Mouse (Mus musculus) neural tube, embryonic 15.5 days (tissue): ENCODE results near the gene Rps21. TPM values are rescaled to one million over a fixed set of nuclear protein-coding genes. Genes with fewer than 3 reads are reported as not detected.
A peak's percentile ranks its signal among the peaks of the same experiment; 100 is the strongest.

ENCODE experiments used
- ATAC-seq: fragments of 200-750 bp; cut with Nextera tagmentation; 2 replicates; pipeline ENCODE4 v1.8.0; 2017; ENCODE audit warnings: mild to moderate bottlenecking, moderate TSS enrichment, moderate library complexity; ENCODE audit not compliant: low FRiP score
- H3K27ac ChIP-seq: fragments of 300-500 bp; sonication (generic); replicated peaks from 2 replicates; pipeline ENCODE4 v1.5.1; 2015; ENCODE audit warnings: mild to moderate bottlenecking, inconsistent platforms
- H3K27me3 ChIP-seq: fragments of 300-500 bp; sonication (generic); replicated peaks from 2 replicates; pipeline ENCODE4 v1.6.1; 2015; ENCODE audit warnings: inconsistent platforms
- H3K36me3 ChIP-seq: fragments of 300-500 bp; sonication (generic); 2 replicates; pipeline ENCODE4 v1.6.1; 2015; ENCODE audit warnings: inconsistent platforms
- H3K4me1 ChIP-seq: fragments of 300-500 bp; sonication (generic); 2 replicates; pipeline ENCODE4 v1.6.1; 2015; ENCODE audit warnings: inconsistent platforms
- H3K4me2 ChIP-seq: fragments of 300-500 bp; sonication (generic); 2 replicates; pipeline ENCODE4 v1.6.1; 2015; ENCODE audit warnings: inconsistent platforms, mild to moderate bottlenecking, moderate library complexity
- H3K4me3 ChIP-seq: fragments of 300-500 bp; sonication (generic); replicated peaks from 2 replicates; pipeline ENCODE4 v1.5.1; 2015; ENCODE audit warnings: mild to moderate bottlenecking, inconsistent platforms
- H3K9ac ChIP-seq: fragments of 300-500 bp; sonication (generic); replicated peaks from 2 replicates; pipeline ENCODE4 v1.6.1; 2015; ENCODE audit warnings: mild to moderate bottlenecking, inconsistent platforms
- H3K9me3 ChIP-seq: fragments of 300-500 bp; sonication (generic); replicated peaks from 2 replicates; pipeline ENCODE4 v1.6.1; 2016; ENCODE audit warnings: inconsistent platforms
- WGBS: fragments of 180-500 bp; shearing (Covaris S2); methylation state at CpG from one replicate; pipeline ENCODE4 v1.1.7; 2015; ENCODE audit warnings: mixed read lengths; 5-methylcytosine and 5-hydroxymethylcytosine counted together
- polyA plus RNA-seq: library from polyadenylated mRNA; unstranded; fragments of >200 nt; fragmentation: Nextera tagmentation; extraction: Ambion mirVana; gene quantifications from 2 replicates; pipeline ENCODE4 v1.2.1, GENCODE M21; 2015

The Rps21 gene
- polyA plus RNA-seq, 1 experiment from 2014 or later, result 382 TPM

GRCm38 (mm10) chr2:180274523-180274922 is 17.3 kb downstream of the Rps21 start:
- no peak overlapping the region for H3K9ac ChIP-seq
- ATAC-seq, result no peak
- H3K4me3 ChIP-seq, result no peak overlapping the region
- peaks cover 38% of the 10 kb centered on the region for H3K4me1 ChIP-seq
- 84% methylated on average over 2 of the region's 2 CpGs for WGBS
- no peak overlapping the region for H3K27ac ChIP-seq
- H3K27me3 ChIP-seq, result peaks cover 7% of the 10 kb centered on the region; the same call in 1 of the 2 replicates
- no peak overlapping the region for H3K4me2 ChIP-seq
- H3K36me3 ChIP-seq, result peaks cover 7% of the 10 kb centered on the region
- no peaks in the 10 kb centered on the region for H3K9me3 ChIP-seq

GRCm38 (mm10) chr2:180275836-180276235 is 18.7 kb downstream of the Rps21 start:
- no peaks in the 10 kb centered on the region for H3K36me3 ChIP-seq
- no peak overlapping the region for H3K27ac ChIP-seq
- no peak overlapping the region for H3K9ac ChIP-seq
- no peaks in the 10 kb centered on the region for H3K9me3 ChIP-seq
- peaks cover 29% of the 10 kb centered on the region for H3K4me1 ChIP-seq
- H3K4me2 ChIP-seq, result peak overlapping the region; percentile 38
- H3K4me3 ChIP-seq, result no peak overlapping the region
- no peak for ATAC-seq
- H3K27me3 ChIP-seq, result peaks cover 7% of the 10 kb centered on the region; the same call in 1 of the 2 replicates
- WGBS, result 2% methylated on average over 8 of the region's 8 CpGs

DNA sequence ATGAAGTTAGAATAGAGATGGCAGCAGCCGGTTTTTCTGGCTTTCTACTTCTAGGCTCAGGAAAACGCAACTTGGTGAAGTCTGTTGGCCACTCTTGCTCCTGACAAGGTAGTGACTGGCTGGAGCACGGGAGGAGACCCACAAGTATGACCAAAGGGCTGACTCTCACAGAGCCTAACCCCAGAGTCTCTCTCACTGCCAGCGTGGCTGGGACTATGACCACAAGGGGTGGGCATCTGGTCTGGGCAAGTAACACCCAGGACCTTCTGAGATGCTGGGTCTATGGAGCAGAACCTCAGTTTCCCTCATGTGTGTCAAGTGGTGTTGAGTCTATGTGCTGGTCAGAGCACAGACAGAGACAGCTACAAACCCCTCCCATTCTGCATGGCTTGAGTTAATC is 19.2 kb downstream of the Rps21 start:
- ATAC-seq, result no peak
- H3K27ac ChIP-seq, result no peak overlapping the region
- peaks cover 7% of the 10 kb centered on the region; the same call in 1 of the 2 replicates for H3K27me3 ChIP-seq
- H3K36me3 ChIP-seq, result no peaks in the 10 kb centered on the region
- no peak overlapping the region for H3K4me2 ChIP-seq
- peaks cover 24% of the 10 kb centered on the region for H3K4me1 ChIP-seq
- no peak overlapping the region for H3K4me3 ChIP-seq
- H3K9ac ChIP-seq, result no peak overlapping the region
- WGBS, result 53% methylated on average over 4 of the region's 4 CpGs
- H3K9me3 ChIP-seq, result no peaks in the 10 kb centered on the region

- Histone ChIP-seq H3K27me3 (peaks cover 7% of the 10 kb centered on the region; the same call in 1 of the 2 replicates), H3K4me2 (no peak overlapping the region), H3K4me1 (peaks cover 19% of the 10 kb centered on the region), H3K27ac (no peak overlapping the region), H3K9ac (no peak overlapping the region), H3K9me3 (no peaks in the 10 kb centered on the region), H3K4me3 (no peak overlapping the region), H3K36me3 (no peaks in the 10 kb centered on the region)
- no peak for ATAC-seq
- 74% methylated on average over 8 of the region's 8 CpGs for WGBS
These were observed 19.7 kb downstream of the Rps21 start for GRCm38 (mm10) chr2:180276851-180277259.

GRCm38 (mm10) chr2:180277773-180278320 is 20.7 kb downstream of the Rps21 start:
- Histone ChIP-seq H3K36me3 (no peaks in the 10 kb centered on the region), H3K4me2 (no peak overlapping the region), H3K9ac (no peak overlapping the region), H3K4me3 (no peak overlapping the region), H3K4me1 (peaks cover 9% of the 10 kb centered on the region), H3K27me3 (peaks cover 7% of the 10 kb centered on the region; the same call in 1 of the 2 replicates), H3K27ac (no peak overlapping the region), H3K9me3 (no peaks in the 10 kb centered on the region)
- ATAC-seq, result no peak
- 74% methylated on average over 8 of the region's 8 CpGs for WGBS

DNA sequence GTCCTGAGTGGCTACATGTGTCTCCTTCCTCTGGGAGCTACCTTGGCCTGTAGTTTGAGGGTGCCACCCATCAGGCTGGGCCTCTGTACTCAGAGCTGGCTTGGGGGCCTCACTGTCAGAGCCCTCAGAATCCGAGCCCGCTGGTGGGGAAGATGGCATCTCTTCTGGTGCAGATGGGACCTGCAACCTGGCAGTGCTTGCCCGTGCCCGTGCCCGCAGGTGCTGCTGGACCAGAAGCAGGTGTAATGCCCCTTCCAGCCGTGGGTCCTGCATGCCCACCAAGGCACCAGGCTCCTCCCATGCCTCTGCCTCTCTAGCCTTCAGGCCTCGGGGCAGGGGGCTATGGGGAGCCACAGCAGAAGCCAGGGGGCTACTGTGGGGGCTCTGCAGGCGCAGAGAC is 22.1 kb downstream of the Rps21 start:
- no peaks in the 10 kb centered on the region for H3K36me3 ChIP-seq
- H3K9ac ChIP-seq, result no peak overlapping the region
- peaks cover 7% of the 10 kb centered on the region; the same call in 1 of the 2 replicates for H3K27me3 ChIP-seq
- H3K27ac ChIP-seq, result no peak overlapping the region
- no peak overlapping the region for H3K4me2 ChIP-seq
- no peak for ATAC-seq
- H3K9me3 ChIP-seq, result no peaks in the 10 kb centered on the region
- H3K4me3 ChIP-seq, result no peak overlapping the region
- peaks cover 4% of the 10 kb centered on the region; the same call in 1 of the 2 replicates for H3K4me1 ChIP-seq
- 85% methylated on average over 8 of the region's 8 CpGs for WGBS

- H3K27me3 ChIP-seq, result no peaks in the 10 kb centered on the region
- WGBS, result 51% methylated on average over 11 of the region's 11 CpGs
- no peak overlapping the region for H3K4me3 ChIP-seq
- no peaks in the 10 kb centered on the region for H3K9me3 ChIP-seq
- no peak overlapping the region for H3K4me2 ChIP-seq
- H3K9ac ChIP-seq, result no peak overlapping the region
- ATAC-seq, result no peak
- no peaks in the 10 kb centered on the region for H3K4me1 ChIP-seq
- no peak overlapping the region for H3K27ac ChIP-seq
- H3K36me3 ChIP-seq, result no peaks in the 10 kb centered on the region
These were observed 31.8 kb downstream of the Rps21 start for GRCm38 (mm10) chr2:180288966-180289365.

- H3K4me2 ChIP-seq, result no peak within 1 kb of the TSS
- no peaks in the 10 kb centered on the region for H3K9me3 ChIP-seq
- no peak within 1 kb of the TSS for H3K27ac ChIP-seq
- H3K9ac ChIP-seq, result no peak within 1 kb of the TSS
- ATAC-seq, result no peak
- H3K4me1 ChIP-seq, result no peaks in the 10 kb centered on the region
- no peaks in the 10 kb centered on the region for H3K36me3 ChIP-seq
- no peak within 1 kb of the TSS for H3K4me3 ChIP-seq
- 61% methylated on average over 16 of the region's 16 CpGs for WGBS
- H3K27me3 ChIP-seq, result no peaks in the 10 kb centered on the region
These were observed 32.4 kb downstream of the Rps21 start, which contains the start of gene Rbbp8nl for GRCm38 (mm10) chr2:180289440-180290108. Gene Rbbp8nl (minus strand): TSS chr2:180289879.

GRCm38 (mm10) chr2:180290503-180290902 is 33.3 kb downstream of the Rps21 start:
- 75% methylated on average over 6 of the region's 6 CpGs for WGBS
- Histone ChIP-seq H3K27me3 (no peaks in the 10 kb centered on the region), H3K4me2 (no peak overlapping the region), H3K36me3 (no peaks in the 10 kb centered on the region), H3K9ac (no peak overlapping the region), H3K9me3 (no peaks in the 10 kb centered on the region), H3K4me3 (no peak overlapping the region), H3K27ac (no peak overlapping the region), H3K4me1 (no peaks in the 10 kb centered on the region)
- ATAC-seq, result no peak

GRCm38 (mm10) chr2:180291566-180291965 is 34.4 kb downstream of the Rps21 start:
- Histone ChIP-seq H3K9me3 (no peaks in the 10 kb centered on the region), H3K4me2 (no peak overlapping the region), H3K4me1 (no peaks in the 10 kb centered on the region), H3K4me3 (no peak overlapping the region), H3K9ac (no peak overlapping the region), H3K36me3 (no peaks in the 10 kb centered on the region), H3K27ac (no peak overlapping the region), H3K27me3 (no peaks in the 10 kb centered on the region)
- 90% methylated on average over 5 of the region's 5 CpGs for WGBS
- no peak for ATAC-seq

DNA sequence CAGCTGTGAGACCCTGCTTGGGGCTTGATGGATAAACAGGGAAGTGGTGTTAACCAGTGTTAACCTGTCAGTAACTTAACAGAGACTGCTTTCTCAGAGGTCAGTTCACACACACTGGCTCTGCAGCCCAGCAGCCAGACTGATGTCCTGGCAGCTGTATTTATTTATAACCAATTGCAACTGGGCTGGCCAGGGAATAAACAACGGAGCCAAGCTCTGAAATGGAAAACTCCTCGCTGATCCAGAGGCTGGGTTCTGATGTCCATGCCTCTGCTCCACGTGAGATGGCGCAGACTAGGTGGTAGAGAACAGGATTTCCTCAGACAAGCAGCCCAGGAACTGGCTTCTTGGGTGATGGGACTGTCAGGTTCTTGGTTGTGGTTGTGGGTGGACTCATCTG is 34.8 kb downstream of the Rps21 start:
- Histone ChIP-seq H3K4me2 (no peak overlapping the region), H3K27me3 (no peaks in the 10 kb centered on the region), H3K4me1 (no peaks in the 10 kb centered on the region), H3K9me3 (no peaks in the 10 kb centered on the region), H3K36me3 (no peaks in the 10 kb centered on the region), H3K9ac (no peak overlapping the region), H3K4me3 (no peak overlapping the region), H3K27ac (no peak overlapping the region)
- WGBS, result 74% methylated on average over 4 of the region's 4 CpGs
- ATAC-seq, result no peak

DNA sequence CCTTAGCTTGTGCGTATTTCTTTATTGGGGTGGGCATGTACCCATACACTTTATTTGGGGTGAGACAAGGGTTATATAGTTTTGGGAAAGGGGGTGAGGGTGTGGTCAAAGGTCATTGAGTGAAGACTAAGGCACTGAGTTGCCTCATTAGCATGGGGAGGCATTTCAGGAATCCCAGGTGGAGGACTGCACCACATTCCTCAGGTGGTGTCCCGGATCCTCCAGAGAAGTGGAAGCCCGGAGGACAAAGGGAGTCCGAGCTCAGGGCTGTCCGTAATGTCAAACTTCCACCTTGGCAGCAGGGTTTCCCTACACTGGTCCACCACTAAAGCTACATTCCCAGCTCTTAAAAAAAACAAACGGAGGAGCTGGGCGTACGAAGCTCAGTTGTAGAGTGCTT is 35.7 kb downstream of the Rps21 start:
- no peak for ATAC-seq
- Histone ChIP-seq H3K9me3 (no peaks in the 10 kb centered on the region), H3K9ac (no peak overlapping the region), H3K4me2 (no peak overlapping the region), H3K4me1 (no peaks in the 10 kb centered on the region), H3K27me3 (no peaks in the 10 kb centered on the region), H3K27ac (no peak overlapping the region), H3K4me3 (no peak overlapping the region), H3K36me3 (no peaks in the 10 kb centered on the region)
- 77% methylated on average over 8 of the region's 8 CpGs for WGBS
